Mouse (Mus musculus): Measurements from ENCODE around the gene H2bfm.
"Not testable (repeated sequence)": the region's sequence is repeated elsewhere in the genome, so short reads cannot be mapped to it uniquely, and the experiment has no call there.

Gene H2bfm

GRCm38 (mm10) chrX:136927031-136927430 is at the start of gene H2bfm:
TSS of gene H2bfm (plus strand) at chrX:136927325.
- no peak for DNase-seq

- peak; percentile 24 for DNase-seq
These were observed 31.4 kb upstream of the H2bfm start for GRCm38 (mm10) chrX:136895757-136896156.

DNA sequence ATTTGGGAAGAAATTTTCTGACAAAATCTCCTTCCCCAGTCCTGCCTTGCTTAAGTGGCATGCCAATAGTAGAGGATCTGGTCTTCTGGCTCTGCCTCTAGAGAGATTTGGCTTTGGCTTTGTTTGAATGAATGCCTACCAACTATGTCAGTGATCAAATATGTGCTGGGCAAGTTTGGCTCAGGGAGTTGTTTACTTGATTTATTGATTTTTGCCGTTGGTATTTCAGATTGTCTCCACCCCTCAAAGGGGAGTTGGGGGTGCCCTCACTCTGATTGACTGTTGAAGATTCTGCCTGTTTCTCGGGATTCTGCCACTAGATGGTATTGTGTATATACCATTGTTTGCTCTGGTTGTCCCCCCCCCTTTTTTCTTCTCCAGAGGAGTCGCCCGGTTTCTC is 22.8 kb upstream of the H2bfm start:
- DNase-seq = no peak

GRCm38 (mm10) chrX:136925863-136926262 is 1.3 kb upstream of the H2bfm start:
- no peak for DNase-seq

DNA sequence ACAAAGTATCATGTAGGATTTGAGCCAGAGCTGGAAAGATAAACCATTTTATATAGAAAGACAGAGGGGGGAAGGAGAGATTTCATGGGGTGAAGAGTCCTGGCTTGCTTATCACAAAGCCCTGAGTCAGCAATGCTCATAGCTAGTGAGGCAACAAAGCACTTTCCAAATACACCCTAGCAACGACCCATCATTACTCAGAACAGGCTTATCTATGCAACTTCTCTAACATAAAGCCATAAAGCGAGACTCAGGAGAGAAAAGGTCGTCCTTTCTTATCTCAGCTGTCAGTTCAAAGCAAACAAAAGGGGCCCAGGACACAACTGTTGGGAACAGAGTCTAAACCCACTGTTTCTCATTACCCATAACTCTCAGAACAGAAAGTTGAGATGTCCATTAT is 10.9 kb downstream of the H2bfm start:
- DNase-seq = no peak

- peak; percentile 70 for DNase-seq
These were observed 30.6 kb downstream of the H2bfm start for GRCm38 (mm10) chrX:136957583-136958279.

DNA sequence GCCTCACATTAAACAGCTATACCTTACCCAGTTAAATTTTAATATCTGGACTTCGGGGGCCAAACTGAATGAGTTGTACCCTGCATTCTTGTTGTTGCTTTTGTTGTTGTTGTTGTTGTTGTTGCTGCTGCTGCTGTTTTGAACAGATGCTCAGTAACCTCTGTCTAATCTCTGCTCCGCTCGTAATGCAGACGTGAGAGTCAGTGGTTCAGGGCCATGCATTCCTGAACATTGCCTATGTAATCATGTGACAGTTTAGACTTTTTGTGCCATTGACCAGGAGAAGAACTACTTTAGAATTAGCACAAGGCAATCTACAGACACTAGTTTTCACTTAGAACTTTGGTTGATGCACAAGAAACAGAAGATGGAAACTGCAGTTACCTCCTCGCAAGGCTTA is 31.2 kb downstream of the H2bfm start:
- DNase-seq = not testable (repeated sequence)

- DNase-seq = peak; percentile 9
These were observed 32.6 kb downstream of the H2bfm start for GRCm38 (mm10) chrX:136959688-136960087.

GRCm38 (mm10) chrX:136975397-136975796 is 48.3 kb downstream of the H2bfm start, which contains the start of gene Tmsb15b2:
TSS of gene Tmsb15b2 (minus strand) at chrX:136975497.
- DNase-seq = not testable (repeated sequence)

GRCm38 (mm10) chrX:136976424-136977084 is 49.4 kb downstream of the H2bfm start, which contains the start of the genes Tmsb15l and Tmsb15b1:
TSS of gene Tmsb15l (minus strand) at chrX:136976869.
TSS of gene Tmsb15b1 (minus strand) at chrX:136976874.
- DNase-seq = peak; percentile 85

All from embryo, embryonic 11 days (tissue).